In genomic region chr13:97454715-97455114, GRCm38 (mm10) we compare ENCODE assay signal across 24 mouse cellular contexts.
A peak's percentile ranks its signal among the peaks of the same experiment; 100 is the strongest.
DNase-seq lines count a peak whose midpoint lies in the region; ATAC-seq and TF ChIP-seq lines count a peak whose summit lies in the region.
"Had no signal": no experiment of that assay in that cellular context is flagged by ENCODE, and none has a peak within 500 bp of the region (broad histone marks: within the 10 kb centered on the region; RNA-seq: fewer than 3 reads in every experiment).

No protein-coding gene starts in this region.

- 75% methylated on average over 8 of the region's 8 CpGs for WGBS in forebrain, embryonic 10.5 days
- WGBS in forebrain, embryonic 15.5 days = 64% methylated on average over 8 of the region's 8 CpGs
- 77% methylated on average over 8 of the region's 8 CpGs for WGBS in liver, embryonic 13.5 days (ENCODE audit: insufficient replicate concordance)
- WGBS in liver, postnatal 0 days (ENCODE audit: insufficient replicate concordance) = 86% methylated on average over 8 of the region's 8 CpGs

- no peaks in the 10 kb centered on the region for H3K27me3 ChIP-seq in forebrain, embryonic 10.5 days (ENCODE audit: poor library complexity, severe bottlenecking)
- no peaks in the 10 kb centered on the region for H3K27me3 ChIP-seq in forebrain, embryonic 15.5 days
- no peaks in the 10 kb centered on the region for H3K27me3 ChIP-seq in liver, embryonic 13.5 days
- H3K27me3 ChIP-seq in liver, postnatal 0 days (ENCODE audit: insufficient read depth, low read length) = no peaks in the 10 kb centered on the region
- H3K27me3 ChIP-seq: embryonic facial prominence, embryonic 12.5 days; embryonic facial prominence, embryonic 15.5 days; heart, embryonic 12.5 days; heart, embryonic 15.5 days; hindbrain, embryonic 13.5 days; intestine, embryonic 15.5 days had no signal

- no peak overlapping the region for H3K4me3 ChIP-seq in forebrain, embryonic 10.5 days
- H3K4me3 ChIP-seq in forebrain, embryonic 15.5 days = no peak overlapping the region
- H3K4me3 ChIP-seq in liver, embryonic 13.5 days (replicated peaks) = no peak overlapping the region
- H3K4me3 ChIP-seq in liver, postnatal 0 days (ENCODE audit: low read depth, low read length) = no peak overlapping the region
- H3K4me3 ChIP-seq: embryonic facial prominence, embryonic 12.5 days; embryonic facial prominence, embryonic 15.5 days; heart, embryonic 12.5 days; heart, embryonic 15.5 days; hindbrain, embryonic 10.5 days; hindbrain, embryonic 13.5 days; intestine, embryonic 15.5 days had no signal

- no peaks in the 10 kb centered on the region for H3K9me3 ChIP-seq in forebrain, embryonic 10.5 days
- H3K9me3 ChIP-seq in forebrain, embryonic 15.5 days = no peaks in the 10 kb centered on the region
- no peaks in the 10 kb centered on the region for H3K9me3 ChIP-seq in liver, embryonic 13.5 days (replicated peaks)
- no peaks in the 10 kb centered on the region for H3K9me3 ChIP-seq in liver, postnatal 0 days (ENCODE audit: low read length)
- H3K9me3 ChIP-seq: embryonic facial prominence, embryonic 12.5 days; embryonic facial prominence, embryonic 15.5 days; heart, embryonic 12.5 days; heart, embryonic 15.5 days; hindbrain, embryonic 10.5 days; hindbrain, embryonic 13.5 days; intestine, embryonic 15.5 days had no signal

- no peak overlapping the region for H3K9ac ChIP-seq in forebrain, embryonic 15.5 days (replicated peaks)
- no peak overlapping the region for H3K9ac ChIP-seq in liver, embryonic 13.5 days
- H3K9ac ChIP-seq in liver, postnatal 0 days (replicated peaks) = no peak overlapping the region
- H3K9ac ChIP-seq: embryonic facial prominence, embryonic 12.5 days; embryonic facial prominence, embryonic 15.5 days; heart, embryonic 12.5 days; heart, embryonic 15.5 days; hindbrain, embryonic 13.5 days; intestine, embryonic 15.5 days had no signal

- peaks cover 51% of the 10 kb centered on the region for H3K4me1 ChIP-seq in forebrain, embryonic 10.5 days
- 0 out of 2 replicates have a peak, but pooled peaks cover 3% of the 10 kb centered on the region for H3K4me1 ChIP-seq in forebrain, embryonic 15.5 days
- H3K4me1 ChIP-seq in liver, embryonic 13.5 days (replicated peaks) = peaks cover 64% of the 10 kb centered on the region
- peaks cover 17% of the 10 kb centered on the region for H3K4me1 ChIP-seq in liver, postnatal 0 days (ENCODE audit: insufficient read depth)

- H3K27ac ChIP-seq in forebrain, embryonic 10.5 days = peak overlapping the region; percentile 76
- no peak overlapping the region for H3K27ac ChIP-seq in forebrain, embryonic 15.5 days (replicated peaks)
- 0 out of 2 replicates have a peak overlapping the region, but pooled peaks have one; percentile 94 for H3K27ac ChIP-seq in liver, embryonic 13.5 days
- H3K27ac ChIP-seq in liver, postnatal 0 days (ENCODE audit: low read depth) = no peak overlapping the region
- H3K27ac ChIP-seq: embryonic facial prominence, embryonic 12.5 days; embryonic facial prominence, embryonic 15.5 days; heart, embryonic 15.5 days; hindbrain, embryonic 13.5 days; intestine, embryonic 15.5 days had no signal

- ATAC-seq in forebrain, embryonic 15.5 days (replicated peaks) = no peak
- no peak for ATAC-seq in liver, embryonic 13.5 days (ENCODE audit: low read depth)
- ATAC-seq in liver, postnatal 0 days = no peak
- ATAC-seq: forebrain, embryonic 14.5 days; hindbrain, embryonic 16.5 days; intestine, embryonic 15.5 days had no signal

- TF ChIP-seq EP300 in liver, postnatal 0 days (IDR thresholded peaks at IDR 0.05; ENCODE audit: low read depth) = no peak

- DNase-seq in forebrain, embryonic 10.5 days (ENCODE audit: extremely low spot score, low spot score) = no peak
- DNase-seq in liver, embryonic 13.5 days = no peak
- DNase-seq in liver, postnatal 0 days = no peak
- DNase-seq in R1 (ENCODE audit: low read depth, low spot score) = peak; percentile 96
- no peak for DNase-seq in gastrocnemius, postnatal 10 days
- DNase-seq: adrenal gland, postnatal 10 days; adrenal gland, postnatal 36 days; cerebellum, adult 18-20 months; cerebellum, adult 9-10 months; cerebellum, postnatal 14 days; gastrocnemius, postnatal 36 days; heart, postnatal 10 days; heart, postnatal 36 days; kidney, adult 11 months had no signal

- no peak for TF ChIP-seq CTCF in liver, postnatal 0 days (IDR thresholded peaks at IDR 0.05; ENCODE audit: low read depth)

- H3K36me3 ChIP-seq in forebrain, embryonic 10.5 days (replicated peaks) = no peaks in the 10 kb centered on the region
- no peaks in the 10 kb centered on the region for H3K36me3 ChIP-seq in forebrain, embryonic 15.5 days
- H3K36me3 ChIP-seq in liver, embryonic 13.5 days = no peaks in the 10 kb centered on the region
- no peaks in the 10 kb centered on the region for H3K36me3 ChIP-seq in liver, postnatal 0 days (replicated peaks; ENCODE audit: insufficient read depth, low read length)
- H3K36me3 ChIP-seq: embryonic facial prominence, embryonic 12.5 days; embryonic facial prominence, embryonic 15.5 days; heart, embryonic 12.5 days; heart, embryonic 15.5 days; hindbrain, embryonic 10.5 days; hindbrain, embryonic 13.5 days; intestine, embryonic 15.5 days had no signal

- no peak overlapping the region for H3K4me2 ChIP-seq in forebrain, embryonic 15.5 days (replicated peaks)
- no peak overlapping the region for H3K4me2 ChIP-seq in liver, embryonic 13.5 days
- no peak overlapping the region for H3K4me2 ChIP-seq in liver, postnatal 0 days (ENCODE audit: low read depth, low read length)
- H3K4me2 ChIP-seq: embryonic facial prominence, embryonic 12.5 days; embryonic facial prominence, embryonic 15.5 days; heart, embryonic 12.5 days; heart, embryonic 15.5 days; hindbrain, embryonic 13.5 days; intestine, embryonic 15.5 days had no signal

Comparison
In these comparisons a context has a peak if more than half of its experiments do, and no peak if none do; other contexts are left out.
1. H3K27ac ChIP-seq: peak in forebrain, embryonic 10.5 days (single experiment) and liver, embryonic 13.5 days (single experiment); none in forebrain, embryonic 15.5 days (single experiment) and liver, postnatal 0 days (single experiment).